Mouse (Mus musculus) myocyte (in vitro differentiated cells): ENCODE data around the gene Klk7. TPM values are rescaled to one million over a fixed set of nuclear protein-coding genes. Genes with fewer than 3 reads are reported as not detected.

ENCODE experiments used
- H3K27me3 ChIP-seq: one replicate; pipeline ENCODE4 v1.6.1; 2011; ENCODE audit not compliant: control insufficient read depth, insufficient read depth, insufficient read length
- H3K36me3 ChIP-seq: one replicate; pipeline ENCODE4 v1.6.1; 2011; ENCODE audit not compliant: control insufficient read depth, insufficient read depth
- H3K4me2 ChIP-seq: one replicate; pipeline ENCODE4 v1.6.1; 2011; ENCODE audit warnings: low read depth, control low read depth
- H3K4me3 ChIP-seq: one replicate; pipeline ENCODE4 v1.5.1; 2011; ENCODE audit warnings: mild to moderate bottlenecking, control low read depth, moderate library complexity
- H3K79me2 ChIP-seq: one replicate; pipeline ENCODE4 v1.6.1; 2011; ENCODE audit not compliant: control insufficient read depth, insufficient read depth
- H3ac ChIP-seq: one replicate; pipeline ENCODE4 v1.6.1; 2011; ENCODE audit not compliant: control insufficient read depth, insufficient read length
- CEBPB ChIP-seq: IDR thresholded peaks from 2 replicates; pipeline ENCODE4 v1.6.1; 2011; ENCODE audit warnings: mild to moderate bottlenecking, moderate library complexity; ENCODE audit not compliant: poor library complexity, insufficient read depth, severe bottlenecking
- E2F4 ChIP-seq: IDR thresholded peaks from one replicate; pipeline ENCODE4 v1.6.1; 2011; ENCODE audit warnings: mild to moderate bottlenecking, control low read depth, moderate library complexity; ENCODE audit not compliant: insufficient read depth
- MAX ChIP-seq: IDR thresholded peaks from one replicate; pipeline ENCODE4 v1.6.1; 2011; ENCODE audit warnings: low read depth, mild to moderate bottlenecking, control low read depth
- MYOD1 ChIP-seq, 3 experiments: IDR thresholded peaks; one replicate each; pipeline ENCODE4 v1.6.1; 2011; ENCODE audit warnings: control low read depth in 2 of 3, low read depth in 2 of 3, mild to moderate bottlenecking in 2 of 3, moderate library complexity in 1 of 3; ENCODE audit not compliant: insufficient read length in 2 of 3, control insufficient read depth in 1 of 3
- MYOG ChIP-seq, 3 experiments: IDR thresholded peaks; one replicate each; pipeline ENCODE4 v1.6.1; 2011; ENCODE audit warnings: control low read depth in 2 of 3, low read depth in 2 of 3, mild to moderate bottlenecking in 2 of 3; ENCODE audit not compliant: insufficient read length in 2 of 3, control insufficient read depth in 1 of 3, insufficient read depth in 1 of 3
- POLR2A ChIP-seq: IDR thresholded peaks from one replicate; pipeline ENCODE4 v1.6.1; 2011; ENCODE audit warnings: low read depth, mild to moderate bottlenecking, control low read depth, moderate library complexity; ENCODE audit not compliant: insufficient read length
- POLR2AphosphoS2 ChIP-seq: IDR thresholded peaks from one replicate; pipeline ENCODE4 v1.6.1; 2011; ENCODE audit warnings: low read depth, control low read depth; ENCODE audit not compliant: insufficient read length
- REST ChIP-seq: IDR thresholded peaks from one replicate; pipeline ENCODE4 v1.6.1; 2011; ENCODE audit warnings: mild to moderate bottlenecking, control low read depth, moderate library complexity; ENCODE audit not compliant: insufficient read depth, insufficient read length
- SRF ChIP-seq: IDR thresholded peaks from one replicate; pipeline ENCODE4 v1.6.1; 2011; ENCODE audit warnings: low read depth; ENCODE audit not compliant: control insufficient read depth, insufficient read length
- TCF12 ChIP-seq: IDR thresholded peaks from one replicate; pipeline ENCODE4 v1.6.1; 2011; ENCODE audit warnings: mild to moderate bottlenecking, control low read depth; ENCODE audit not compliant: poor library complexity, insufficient read depth, severe bottlenecking
- TCF3 ChIP-seq: IDR thresholded peaks from one replicate; pipeline ENCODE4 v1.6.1; 2011; ENCODE audit warnings: low read depth, control low read depth; ENCODE audit not compliant: insufficient read length
- USF1 ChIP-seq: IDR thresholded peaks from one replicate; pipeline ENCODE4 v1.6.1; 2011; ENCODE audit warnings: low read depth, mild to moderate bottlenecking, control low read depth, moderate library complexity
- polyA plus RNA-seq: library from polyadenylated mRNA; unstranded; fragments of >200 nt; fragmentation: generic; extraction: Trizol; gene quantifications from one replicate; pipeline ENCODE4 v1.2.1, GENCODE M21; 2012; ENCODE audit warnings: missing spikeins

Gene Klk7
- polyA plus RNA-seq, 1 experiment = not detected

- Histone ChIP-seq H3ac (no peak overlapping the region), H3K27me3 (no peaks in the 10 kb centered on the region), H3K79me2 (no peaks in the 10 kb centered on the region), H3K4me2 (no peak overlapping the region), H3K36me3 (no peaks in the 10 kb centered on the region), H3K4me3 (no peak overlapping the region)
- TF ChIP-seq USF1 (no peak), MYOD1 (IDR thresholded peaks at IDR 0.05; ENCODE audit: control insufficient read depth in 1 of 3, insufficient read length in 2 of 3, low read depth in 2 of 3) (no peak), TCF3 (no peak), TCF12 (no peak), MAX (no peak), CEBPB (no peak), REST (no peak), POLR2A (no peak), SRF (no peak), E2F4 (no peak), MYOG (IDR thresholded peaks at IDR 0.05; ENCODE audit: control insufficient read depth in 1 of 3, insufficient read depth in 1 of 3, insufficient read length in 2 of 3, low read depth in 2 of 3) (no peak), POLR2AphosphoS2 (no peak)
These were observed 4.1 kb downstream of the Klk7 start for GRCm38 (mm10) chr7:43815211-43815610.

- TF ChIP-seq POLR2A (no peak), TCF3 (no peak), MYOD1 (IDR thresholded peaks at IDR 0.05; ENCODE audit: control insufficient read depth in 1 of 3, insufficient read length in 2 of 3, low read depth in 2 of 3) (no peak), SRF (no peak), MAX (no peak), TCF12 (no peak), CEBPB (no peak), POLR2AphosphoS2 (no peak), E2F4 (no peak), MYOG (IDR thresholded peaks at IDR 0.05; ENCODE audit: control insufficient read depth in 1 of 3, insufficient read depth in 1 of 3, insufficient read length in 2 of 3, low read depth in 2 of 3) (no peak), REST (no peak), USF1 (no peak)
- H3K36me3 ChIP-seq = no peaks in the 10 kb centered on the region
- no peaks in the 10 kb centered on the region for H3K27me3 ChIP-seq
- no peak overlapping the region for H3ac ChIP-seq
- H3K79me2 ChIP-seq = no peaks in the 10 kb centered on the region
- H3K4me2 ChIP-seq = no peak overlapping the region
- H3K4me3 ChIP-seq = no peak overlapping the region
These were observed 5.7 kb downstream of the Klk7 start for GRCm38 (mm10) chr7:43816746-43817145.

- Histone ChIP-seq H3K4me3 (no peak overlapping the region), H3K79me2 (no peaks in the 10 kb centered on the region), H3K36me3 (no peaks in the 10 kb centered on the region), H3K4me2 (no peak overlapping the region), H3K27me3 (no peaks in the 10 kb centered on the region), H3ac (no peak overlapping the region)
- TF ChIP-seq POLR2AphosphoS2 (no peak), CEBPB (no peak), USF1 (no peak), TCF12 (no peak), MYOD1 (IDR thresholded peaks at IDR 0.05; ENCODE audit: control insufficient read depth in 1 of 3, insufficient read length in 2 of 3, low read depth in 2 of 3) (no peak), REST (no peak), SRF (no peak), E2F4 (no peak), TCF3 (no peak), MAX (no peak)
These were observed 10.5 kb downstream of the Klk7 start for GRCm38 (mm10) chr7:43821581-43821980.

- Histone ChIP-seq H3K4me3 (no peak within 1 kb of the TSS), H3K4me2 (no peak within 1 kb of the TSS), H3K27me3 (peaks cover 4% of the 10 kb centered on the region), H3K36me3 (no peaks in the 10 kb centered on the region), H3ac (no peak within 1 kb of the TSS), H3K79me2 (no peaks in the 10 kb centered on the region)
- TF ChIP-seq MYOG (IDR thresholded peaks at IDR 0.05; ENCODE audit: control insufficient read depth in 1 of 3, insufficient read depth in 1 of 3, insufficient read length in 2 of 3, low read depth in 2 of 3) (no peak), POLR2AphosphoS2 (no peak), TCF12 (no peak), POLR2A (no peak), MAX (no peak), REST (no peak), MYOD1 (IDR thresholded peaks at IDR 0.05; ENCODE audit: control insufficient read depth in 1 of 3, insufficient read length in 2 of 3, low read depth in 2 of 3) (no peak), SRF (no peak), USF1 (no peak), CEBPB (no peak), TCF3 (no peak), E2F4 (no peak)
These were observed 13.1 kb downstream of the Klk7 start, which contains the start of gene Klk6 for GRCm38 (mm10) chr7:43824199-43824598. Gene Klk6, plus strand, starts transcription at chr7:43824499.

GRCm38 (mm10) chr7:43826056-43826455 lies 15.0 kb downstream of the Klk7 start:
- Histone ChIP-seq H3K4me2 (no peak overlapping the region), H3K4me3 (no peak overlapping the region), H3ac (no peak overlapping the region), H3K27me3 (peaks cover 4% of the 10 kb centered on the region), H3K79me2 (no peaks in the 10 kb centered on the region), H3K36me3 (no peaks in the 10 kb centered on the region)
- TF ChIP-seq E2F4 (no peak), CEBPB (no peak), REST (no peak), POLR2A (no peak), SRF (no peak), TCF12 (no peak), USF1 (no peak), MYOG (IDR thresholded peaks at IDR 0.05; ENCODE audit: control insufficient read depth in 1 of 3, insufficient read depth in 1 of 3, insufficient read length in 2 of 3, low read depth in 2 of 3) (no peak), MYOD1 (IDR thresholded peaks at IDR 0.05; ENCODE audit: control insufficient read depth in 1 of 3, insufficient read length in 2 of 3, low read depth in 2 of 3) (no peak), POLR2AphosphoS2 (no peak), TCF3 (no peak), MAX (no peak)
